Mouse (Mus musculus) limb, embryonic 10.5 days (tissue): Measurements from ENCODE around the gene Kit. TPM values are rescaled to one million over a fixed set of nuclear protein-coding genes. Genes with fewer than 3 reads are reported as not detected.

ENCODE experiments used
- DNase-seq: peaks from one replicate; pipeline ENCODE4 v3.0.0-alpha.2; 2017; ENCODE audit warnings: low spot score
- H3K27ac ChIP-seq: fragments of 300-500 bp; sonication (generic); 2 replicates; pipeline ENCODE4 v1.5.1; 2016; ENCODE audit warnings: mild to moderate bottlenecking
- H3K27me3 ChIP-seq: fragments of 300-500 bp; sonication (generic); 2 replicates; pipeline ENCODE4 v1.6.1; 2016; ENCODE audit warnings: low read depth, mild to moderate bottlenecking; ENCODE audit not compliant: poor library complexity, severe bottlenecking
- H3K36me3 ChIP-seq: fragments of 300-500 bp; sonication (generic); 2 replicates; pipeline ENCODE4 v1.6.1; 2016; ENCODE audit warnings: mild to moderate bottlenecking, moderate library complexity
- H3K4me1 ChIP-seq: fragments of 300-500 bp; sonication (generic); 2 replicates; pipeline ENCODE4 v1.6.1; 2016
- H3K4me3 ChIP-seq: fragments of 300-500 bp; sonication (generic); 2 replicates; pipeline ENCODE4 v1.5.1; 2016; ENCODE audit warnings: mild to moderate bottlenecking, moderate library complexity
- H3K9me3 ChIP-seq: fragments of 300-500 bp; sonication (generic); replicated peaks from 2 replicates; pipeline ENCODE4 v1.6.1; 2016; ENCODE audit warnings: mild to moderate bottlenecking
- WGBS: fragments of 180-500 bp; shearing (Covaris S2); methylation state at CpG from one replicate; pipeline ENCODE4 v1.1.7; 2016; 5-methylcytosine and 5-hydroxymethylcytosine counted together
- polyA plus RNA-seq: library from polyadenylated mRNA; unstranded; fragments of >200 nt; fragmentation: Nextera tagmentation; extraction: Ambion mirVana; gene quantifications from 2 replicates; pipeline ENCODE4 v1.2.1, GENCODE M21; 2016

The Kit gene
- polyA plus RNA-seq, 1 experiment from 2014 or later: 14.5 TPM

- Histone ChIP-seq H3K9me3 (no peaks in the 10 kb centered on the region), H3K27me3 (no peaks in the 10 kb centered on the region), H3K27ac (no peak overlapping the region), H3K4me1 (peaks cover 14% of the 10 kb centered on the region), H3K4me3 (no peak overlapping the region), H3K36me3 (peaks cover 7% of the 10 kb centered on the region; the same call in 1 of the 2 replicates)
- no peak for DNase-seq
These were observed 50.3 kb downstream of the Kit start for GRCm38 (mm10) chr5:75625059-75625458.

DNA sequence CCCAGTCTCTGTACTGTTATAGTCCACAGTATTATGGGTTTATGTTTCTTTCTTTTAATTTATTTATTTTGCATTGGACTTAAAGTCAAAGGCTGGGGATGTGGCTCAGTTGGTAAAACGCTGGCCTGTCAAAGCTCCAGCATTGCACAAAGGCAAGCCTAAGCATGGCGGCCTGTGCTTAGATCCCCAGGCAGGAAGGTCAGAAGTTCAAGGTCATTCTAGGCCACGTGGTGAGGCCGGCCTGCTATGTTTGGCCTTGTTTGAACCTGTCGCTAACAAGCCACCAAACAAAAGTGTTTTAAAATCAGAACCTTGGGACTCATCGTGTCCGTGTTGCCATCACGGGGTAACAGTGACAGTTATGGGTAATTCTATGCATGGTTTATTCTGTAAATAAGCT is 51.6 kb downstream of the Kit start:
- H3K27ac ChIP-seq: no peak overlapping the region
- H3K27me3 ChIP-seq: no peaks in the 10 kb centered on the region
- H3K9me3 ChIP-seq: no peaks in the 10 kb centered on the region
- H3K4me3 ChIP-seq: no peak overlapping the region
- H3K4me1 ChIP-seq: peaks cover 14% of the 10 kb centered on the region
- DNase-seq: no peak
- 71% methylated on average over 8 of the region's 8 CpGs for WGBS
- no peaks in the 10 kb centered on the region; the same call in 1 of the 2 replicates for H3K36me3 ChIP-seq

- H3K4me3 ChIP-seq: no peak overlapping the region
These were observed 52.0 kb downstream of the Kit start for GRCm38 (mm10) chr5:75626703-75627102.

GRCm38 (mm10) chr5:75632257-75632656 is 57.5 kb downstream of the Kit start:
- 89% methylated on average over 5 of the region's 5 CpGs for WGBS
- Histone ChIP-seq H3K36me3 (no peaks in the 10 kb centered on the region), H3K27me3 (no peaks in the 10 kb centered on the region), H3K4me1 (peaks cover 8% of the 10 kb centered on the region), H3K4me3 (no peak overlapping the region), H3K27ac (no peak overlapping the region), H3K9me3 (no peaks in the 10 kb centered on the region)
- no peak for DNase-seq

More at GRCm38 (mm10) chr5:75626703-75627102, 52.0 kb downstream of the Kit start:
- no peaks in the 10 kb centered on the region; the same call in 1 of the 2 replicates for H3K36me3 ChIP-seq
- H3K27ac ChIP-seq: no peak overlapping the region
- peaks cover 14% of the 10 kb centered on the region for H3K4me1 ChIP-seq
- H3K9me3 ChIP-seq: no peaks in the 10 kb centered on the region
- no peaks in the 10 kb centered on the region for H3K27me3 ChIP-seq
- no peak for DNase-seq
- 88% methylated on average over 6 of the region's 6 CpGs for WGBS

GRCm38 (mm10) chr5:75632846-75633640 is 58.3 kb downstream of the Kit start:
- WGBS: 92% methylated on average over 18 of the region's 18 CpGs
- Histone ChIP-seq H3K9me3 (no peaks in the 10 kb centered on the region), H3K27me3 (no peaks in the 10 kb centered on the region), H3K4me3 (no peak overlapping the region), H3K27ac (no peak overlapping the region), H3K4me1 (peaks cover 4% of the 10 kb centered on the region), H3K36me3 (no peaks in the 10 kb centered on the region)
- no peak for DNase-seq

- Histone ChIP-seq H3K4me3 (no peak overlapping the region), H3K9me3 (no peaks in the 10 kb centered on the region), H3K27me3 (no peaks in the 10 kb centered on the region), H3K4me1 (no peaks in the 10 kb centered on the region; the same call in 1 of the 2 replicates), H3K36me3 (no peaks in the 10 kb centered on the region), H3K27ac (no peak overlapping the region)
- DNase-seq: no peak
- 88% methylated on average over 12 of the region's 12 CpGs for WGBS
These were observed 60.7 kb downstream of the Kit start for GRCm38 (mm10) chr5:75635385-75635784.

DNA sequence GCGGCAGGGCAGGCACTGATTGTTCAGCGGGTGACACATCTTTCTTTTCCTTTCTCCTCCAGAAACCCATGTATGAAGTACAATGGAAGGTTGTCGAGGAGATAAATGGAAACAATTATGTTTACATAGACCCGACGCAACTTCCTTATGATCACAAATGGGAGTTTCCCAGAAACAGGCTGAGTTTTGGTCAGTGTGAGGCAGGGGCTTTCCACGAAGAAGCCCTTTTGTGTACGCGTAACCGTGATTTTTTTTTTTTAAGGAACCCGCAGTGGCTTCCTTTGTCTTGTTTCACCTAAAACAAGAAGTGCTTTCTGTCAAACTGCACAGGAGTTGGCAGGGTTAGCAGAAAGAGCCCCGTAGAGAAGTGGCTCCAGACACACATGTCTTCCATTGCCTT is 65.9 kb downstream of the Kit start:
- DNase-seq: no peak
- 95% methylated on average over 11 of the region's 11 CpGs for WGBS

GRCm38 (mm10) chr5:75647046-75647445 is 72.3 kb downstream of the Kit start:
- no peaks in the 10 kb centered on the region for H3K4me1 ChIP-seq
- WGBS: 95% methylated on average over 5 of the region's 5 CpGs
- no peaks in the 10 kb centered on the region for H3K27me3 ChIP-seq
- no peak overlapping the region for H3K4me3 ChIP-seq
- no peaks in the 10 kb centered on the region for H3K9me3 ChIP-seq
- H3K27ac ChIP-seq: no peak overlapping the region
- no peak for DNase-seq
- peaks cover 11% of the 10 kb centered on the region for H3K36me3 ChIP-seq

More for the DNA sequence above, 65.9 kb downstream of the Kit start:
- Histone ChIP-seq H3K27me3 (no peaks in the 10 kb centered on the region), H3K4me3 (no peak overlapping the region), H3K36me3 (peaks cover 4% of the 10 kb centered on the region; the same call in 1 of the 2 replicates), H3K4me1 (no peaks in the 10 kb centered on the region), H3K9me3 (no peaks in the 10 kb centered on the region), H3K27ac (no peak overlapping the region)

DNA sequence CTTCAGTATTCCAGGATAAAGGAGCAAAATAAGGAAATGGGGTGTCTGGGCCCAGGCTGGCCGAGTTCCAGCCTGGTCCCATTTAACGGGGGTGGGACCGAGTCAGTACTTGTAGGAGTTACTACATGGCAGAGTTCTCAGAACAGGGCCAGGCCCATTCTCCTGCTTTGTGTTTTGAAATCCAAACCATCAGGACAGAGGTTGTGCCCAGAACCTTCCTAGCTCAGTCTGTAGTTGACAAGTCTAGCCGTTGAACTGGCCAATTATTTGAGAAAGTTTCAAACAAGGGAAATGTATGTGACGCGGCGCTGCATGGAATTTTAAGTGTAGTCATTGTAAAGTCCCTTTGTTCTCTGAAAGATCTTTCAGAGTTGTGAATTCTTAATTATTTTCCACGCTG is 75.8 kb downstream of the Kit start:
- Histone ChIP-seq H3K27me3 (no peaks in the 10 kb centered on the region), H3K4me3 (no peak overlapping the region), H3K36me3 (peaks cover 27% of the 10 kb centered on the region), H3K27ac (no peak overlapping the region), H3K9me3 (no peaks in the 10 kb centered on the region), H3K4me1 (no peaks in the 10 kb centered on the region)
- no peak for DNase-seq
- 91% methylated on average over 8 of the region's 8 CpGs for WGBS

- Histone ChIP-seq H3K4me1 (no peaks in the 10 kb centered on the region), H3K9me3 (no peaks in the 10 kb centered on the region), H3K36me3 (peaks cover 19% of the 10 kb centered on the region), H3K27me3 (no peaks in the 10 kb centered on the region), H3K4me3 (no peak overlapping the region), H3K27ac (no peak overlapping the region)
- WGBS: 87% methylated on average over 8 of the region's 8 CpGs
- DNase-seq: no peak
These were observed 78.7 kb downstream of the Kit start for GRCm38 (mm10) chr5:75653431-75653830.

- no peaks in the 10 kb centered on the region for H3K27me3 ChIP-seq
- no peak overlapping the region for H3K4me3 ChIP-seq
- H3K9me3 ChIP-seq: no peaks in the 10 kb centered on the region
- DNase-seq: no peak
- WGBS: 93% methylated on average over 6 of the region's 6 CpGs
- no peak overlapping the region for H3K27ac ChIP-seq
- H3K4me1 ChIP-seq: no peaks in the 10 kb centered on the region
- H3K36me3 ChIP-seq: peaks cover 9% of the 10 kb centered on the region; the same call in 1 of the 2 replicates
These were observed 83.9 kb downstream of the Kit start for GRCm38 (mm10) chr5:75658575-75658974.

DNA sequence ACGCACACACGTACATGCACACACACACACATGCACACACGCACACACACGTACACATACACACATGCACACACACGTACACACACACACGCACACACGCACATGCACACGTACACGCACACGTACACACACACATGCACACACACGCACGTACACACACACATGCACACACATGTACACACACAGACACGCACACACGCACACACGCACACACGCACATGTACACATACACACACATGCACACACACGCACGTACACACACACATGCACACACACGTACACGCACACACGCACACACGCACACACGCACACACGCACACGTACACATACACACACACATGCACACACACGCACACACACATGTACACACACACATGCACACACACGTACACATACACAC is 85.6 kb downstream of the Kit start:
- 98% methylated on average over 27 of the region's 27 CpGs for WGBS
- Histone ChIP-seq H3K4me1 (no peaks in the 10 kb centered on the region), H3K27ac (no peak overlapping the region), H3K36me3 (no peaks in the 10 kb centered on the region), H3K27me3 (no peaks in the 10 kb centered on the region), H3K9me3 (no peaks in the 10 kb centered on the region), H3K4me3 (no peak overlapping the region)
- DNase-seq: no peak

DNA sequence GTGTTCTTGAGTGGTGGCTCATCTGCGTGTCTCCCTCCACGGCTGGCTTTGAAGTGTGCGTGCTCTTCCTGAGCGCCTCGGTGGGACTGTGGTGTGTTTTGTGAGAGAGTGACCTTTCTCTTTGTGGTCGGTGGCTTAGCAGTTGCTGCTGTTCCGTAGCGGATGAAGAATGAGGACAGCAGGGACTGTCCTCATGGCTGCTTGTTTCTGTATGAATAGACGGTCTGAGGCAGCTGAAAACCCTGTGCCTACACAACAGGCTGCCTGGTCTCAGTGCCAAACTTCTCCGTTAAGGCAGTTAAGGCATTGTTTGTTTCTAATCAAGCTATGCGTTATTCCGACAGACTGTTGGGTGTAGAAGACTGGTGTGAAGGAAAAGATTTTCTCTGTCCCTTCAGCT is 87.8 kb downstream of the Kit start:
- DNase-seq: no peak
- Histone ChIP-seq H3K9me3 (no peaks in the 10 kb centered on the region), H3K27ac (no peak overlapping the region), H3K36me3 (no peaks in the 10 kb centered on the region), H3K4me1 (no peaks in the 10 kb centered on the region), H3K27me3 (no peaks in the 10 kb centered on the region), H3K4me3 (no peak overlapping the region)
- 87% methylated on average over 12 of the region's 12 CpGs for WGBS
